Mouse (Mus musculus): Measurements from ENCODE around the gene Icos. TPM values are rescaled to one million over a fixed set of nuclear protein-coding genes. Genes with fewer than 3 reads are reported as not detected.

The Icos gene
- 0.78 and 0.97 TPM in 2 replicates for polyA plus RNA-seq (2012; rRNA removed)

DNA sequence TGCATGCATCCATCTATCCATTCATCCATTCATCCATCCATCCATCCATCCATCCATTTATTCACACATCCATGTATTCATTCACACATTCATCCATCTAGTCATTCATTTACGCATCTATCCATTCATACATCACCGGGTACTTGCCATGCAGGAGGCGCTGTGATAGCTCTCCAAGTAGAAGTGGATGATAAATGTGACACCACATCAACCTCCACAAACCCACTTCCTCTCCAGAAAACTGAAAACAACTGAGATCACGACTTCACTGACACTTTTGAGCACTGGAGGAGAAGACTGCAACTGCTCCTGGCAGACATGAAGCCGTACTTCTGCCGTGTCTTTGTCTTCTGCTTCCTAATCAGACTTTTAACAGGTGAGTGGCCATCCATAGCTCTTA lies at the start of gene Icos:
Gene Icos, plus strand, starts transcription at position 287 of the 400 bp plus-strand sequence.
- no peak for DNase-seq (ENCODE audit: low read depth, low spot score)
- WGBS, result 80% methylated on average over 6 of the region's 6 CpGs

DNA sequence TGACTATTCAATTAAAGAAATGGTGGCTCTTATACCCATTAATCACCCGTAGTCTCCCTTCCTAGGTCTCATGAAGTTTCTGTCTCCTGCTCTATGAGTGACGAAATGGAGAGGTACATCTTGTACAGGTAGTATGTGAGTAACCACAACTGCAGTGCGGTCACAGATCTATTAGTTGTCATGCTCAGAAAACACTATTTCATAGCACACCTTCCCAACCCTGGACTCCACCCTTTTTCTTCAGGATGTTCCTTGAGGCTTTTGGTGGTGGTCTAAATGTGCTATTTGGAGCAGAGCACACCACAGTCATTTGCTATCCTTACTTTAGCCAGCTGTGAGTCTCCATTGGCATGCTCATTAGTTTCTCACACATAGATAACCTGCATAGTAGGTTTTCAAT lies 48.7 kb upstream of the Icos start:
- no peak for DNase-seq (ENCODE audit: low read depth, low spot score)
- WGBS, result 94% methylated on average over 3 of the region's 3 CpGs

DNA sequence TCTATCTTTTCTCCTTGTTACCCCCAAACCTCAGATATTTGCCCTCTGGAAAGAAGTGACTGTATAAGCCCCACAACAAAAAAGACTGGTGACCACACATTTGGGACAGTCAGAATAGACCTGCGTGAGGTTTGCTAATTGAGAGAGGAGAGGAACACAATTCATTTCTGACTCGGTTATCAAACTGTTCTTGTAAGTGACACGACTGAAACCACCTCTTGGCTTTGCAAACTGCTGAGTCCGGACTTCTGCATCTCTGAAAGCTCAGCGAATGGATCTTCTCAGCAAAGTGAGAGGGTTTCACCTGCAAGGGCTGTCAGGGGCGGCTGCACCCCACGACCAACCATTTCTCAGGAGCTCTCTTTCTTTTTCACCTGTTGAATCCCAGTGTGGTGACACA lies 47.3 kb upstream of the Icos start:
- 80% methylated on average over 7 of the region's 7 CpGs for WGBS
- DNase-seq (ENCODE audit: low read depth, low spot score), result no peak

DNA sequence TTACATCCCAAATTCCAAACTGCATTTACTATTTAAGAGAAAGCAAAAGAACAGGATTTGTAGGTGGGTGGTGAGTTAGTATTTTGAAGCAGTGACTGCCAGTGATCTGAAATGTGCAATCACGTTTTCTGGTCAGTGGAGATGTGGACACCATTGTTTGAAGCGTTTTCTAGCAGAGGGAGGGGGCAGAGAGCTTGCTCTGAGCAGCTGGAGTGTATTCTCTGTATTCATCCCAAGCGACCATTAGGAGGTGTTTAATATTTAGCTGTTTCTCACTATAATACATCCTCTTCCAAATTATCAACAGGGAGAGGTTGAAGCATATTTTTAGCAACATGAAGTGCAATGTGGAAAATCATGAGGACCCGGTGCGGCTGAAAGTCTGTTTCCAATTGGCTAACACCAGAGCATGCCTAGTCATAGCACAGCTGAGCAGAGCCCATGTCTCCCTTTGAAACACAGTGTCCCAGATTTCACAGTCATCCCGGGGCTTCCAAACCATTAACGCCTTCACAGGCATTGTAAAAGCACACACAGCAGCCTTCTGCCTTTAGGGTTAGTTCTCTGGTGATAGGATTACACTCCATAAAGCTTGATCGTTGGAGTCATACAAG lies 41.7 kb upstream of the Icos start:
- 46% methylated on average over 8 of the region's 8 CpGs for WGBS

DNA sequence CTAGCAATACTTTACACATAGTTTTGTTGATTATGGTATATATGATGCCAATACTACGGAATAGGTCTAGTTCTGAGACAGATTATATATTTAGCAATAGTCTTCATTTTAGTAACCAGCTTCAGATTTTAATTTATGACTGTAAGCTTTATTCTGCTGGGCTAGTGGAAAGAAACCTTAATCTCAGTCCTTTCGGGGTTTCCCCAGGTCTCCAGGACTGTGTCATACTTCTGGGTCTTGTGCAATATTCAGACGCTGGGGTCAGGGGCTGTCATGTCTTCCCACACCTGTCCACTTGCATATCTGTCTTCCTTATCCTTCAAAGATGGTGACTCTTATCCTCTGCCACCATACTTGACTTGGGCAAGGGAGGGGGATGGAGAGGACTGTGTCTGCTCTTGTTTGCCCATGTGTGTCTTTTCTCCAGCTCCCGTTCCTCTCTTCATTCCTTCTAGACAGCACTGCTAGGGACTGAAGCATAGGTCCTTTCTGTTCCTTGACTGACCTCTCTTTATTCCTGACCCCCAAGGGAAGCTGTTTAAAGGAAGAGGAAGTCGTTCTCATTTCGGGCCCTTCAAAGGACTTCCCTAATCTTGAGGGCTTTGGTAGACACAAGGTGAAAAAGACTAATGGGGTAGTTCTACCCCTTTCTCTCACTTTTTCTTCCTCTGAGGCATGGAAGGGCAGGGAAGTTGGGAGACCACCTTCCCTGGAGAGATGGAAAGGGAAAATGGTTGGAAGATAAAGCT lies 40.6 kb upstream of the Icos start:
- WGBS, result 72% methylated on average over 6 of the region's 6 CpGs
- DNase-seq (ENCODE audit: low read depth, low spot score), result no peak

More for the DNA sequence above, 41.7 kb upstream of the Icos start:
- DNase-seq (ENCODE audit: low read depth, low spot score), result no peak

DNA sequence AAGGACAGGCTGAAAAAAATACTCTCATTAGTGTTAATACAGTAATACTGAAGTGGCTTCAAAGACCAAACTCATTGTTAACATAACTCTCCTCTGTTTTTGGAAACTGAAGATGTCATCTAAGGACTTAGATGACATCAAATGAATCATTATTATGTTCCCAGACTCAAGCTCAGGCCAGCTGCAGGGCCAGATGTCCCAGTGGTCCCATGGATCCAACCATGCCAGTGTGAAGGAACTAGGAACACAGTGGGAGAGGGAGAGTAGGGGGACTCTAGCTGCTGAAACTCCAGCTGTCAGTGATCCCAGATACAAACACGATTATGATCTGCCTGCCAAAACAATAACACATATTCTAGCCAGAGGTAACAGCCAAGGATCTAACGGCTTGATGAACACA lies 39.5 kb upstream of the Icos start:
- no peak for DNase-seq (ENCODE audit: low read depth, low spot score)
- WGBS, result 66% methylated on average over 2 of the region's 2 CpGs

DNA sequence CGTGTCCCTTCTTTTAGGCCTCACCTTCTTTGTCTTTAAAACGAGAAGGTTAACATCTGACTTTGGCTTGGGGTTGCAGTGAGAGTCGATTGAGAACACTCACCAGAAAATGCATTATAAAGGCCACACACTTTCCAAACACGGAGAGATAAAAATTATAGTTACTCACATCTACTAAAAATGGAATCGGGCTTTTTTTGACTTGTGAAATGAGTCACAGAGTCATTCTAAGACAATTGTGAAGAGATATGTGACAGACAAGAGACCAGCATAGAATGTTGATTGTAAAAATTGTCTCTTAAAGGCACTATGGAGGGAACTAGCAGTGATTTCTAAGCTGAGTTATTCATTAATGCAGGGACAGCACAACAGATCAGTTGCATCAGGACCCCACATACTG lies 38.8 kb upstream of the Icos start:
- no peak for DNase-seq (ENCODE audit: low read depth, low spot score)
- 76% methylated on average over 5 of the region's 5 CpGs for WGBS

DNA sequence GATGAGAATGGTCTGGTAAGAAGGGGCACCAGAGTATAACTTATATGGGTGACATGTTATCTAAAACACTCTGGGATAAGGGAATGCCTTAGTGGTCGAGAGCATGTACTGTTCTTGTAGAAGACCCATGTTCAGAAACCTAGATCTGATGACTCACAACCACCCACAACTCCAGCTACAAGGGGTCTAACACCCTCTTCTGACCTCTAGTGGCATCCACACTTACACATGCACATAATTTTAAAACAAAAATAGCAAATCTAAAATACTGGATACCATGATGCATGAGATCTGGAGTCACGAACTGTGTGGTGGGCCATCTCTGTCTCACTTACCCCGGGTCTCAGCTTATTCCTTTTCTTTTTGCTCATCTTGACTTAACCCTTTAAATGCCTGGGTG lies 37.7 kb upstream of the Icos start:
- WGBS, result 72% methylated on average over 3 of the region's 3 CpGs
- DNase-seq (ENCODE audit: low read depth, low spot score), result no peak

DNA sequence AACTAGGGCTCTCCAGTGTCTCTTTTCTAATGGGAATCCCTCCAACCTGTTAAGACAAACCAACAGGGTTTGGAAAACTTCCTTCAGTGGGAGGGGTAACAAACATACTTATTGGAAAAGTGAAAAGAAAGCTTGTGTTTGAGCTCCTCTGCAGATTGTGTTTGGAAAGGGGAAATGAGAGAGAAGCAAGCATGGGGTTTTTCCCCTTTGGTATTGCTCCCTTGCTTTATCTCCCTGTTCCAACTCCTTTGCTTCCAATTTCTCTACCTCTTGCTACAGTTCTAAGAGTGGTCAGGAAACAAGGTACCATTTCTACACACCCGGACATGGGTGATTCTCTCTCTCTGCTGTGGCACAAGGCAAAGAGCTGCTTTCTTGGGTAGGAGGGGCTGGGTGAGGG lies 37.1 kb upstream of the Icos start:
- WGBS, result 76% methylated on average over 1 of the region's 1 CpGs
- no peak for DNase-seq (ENCODE audit: low read depth, low spot score)

DNA sequence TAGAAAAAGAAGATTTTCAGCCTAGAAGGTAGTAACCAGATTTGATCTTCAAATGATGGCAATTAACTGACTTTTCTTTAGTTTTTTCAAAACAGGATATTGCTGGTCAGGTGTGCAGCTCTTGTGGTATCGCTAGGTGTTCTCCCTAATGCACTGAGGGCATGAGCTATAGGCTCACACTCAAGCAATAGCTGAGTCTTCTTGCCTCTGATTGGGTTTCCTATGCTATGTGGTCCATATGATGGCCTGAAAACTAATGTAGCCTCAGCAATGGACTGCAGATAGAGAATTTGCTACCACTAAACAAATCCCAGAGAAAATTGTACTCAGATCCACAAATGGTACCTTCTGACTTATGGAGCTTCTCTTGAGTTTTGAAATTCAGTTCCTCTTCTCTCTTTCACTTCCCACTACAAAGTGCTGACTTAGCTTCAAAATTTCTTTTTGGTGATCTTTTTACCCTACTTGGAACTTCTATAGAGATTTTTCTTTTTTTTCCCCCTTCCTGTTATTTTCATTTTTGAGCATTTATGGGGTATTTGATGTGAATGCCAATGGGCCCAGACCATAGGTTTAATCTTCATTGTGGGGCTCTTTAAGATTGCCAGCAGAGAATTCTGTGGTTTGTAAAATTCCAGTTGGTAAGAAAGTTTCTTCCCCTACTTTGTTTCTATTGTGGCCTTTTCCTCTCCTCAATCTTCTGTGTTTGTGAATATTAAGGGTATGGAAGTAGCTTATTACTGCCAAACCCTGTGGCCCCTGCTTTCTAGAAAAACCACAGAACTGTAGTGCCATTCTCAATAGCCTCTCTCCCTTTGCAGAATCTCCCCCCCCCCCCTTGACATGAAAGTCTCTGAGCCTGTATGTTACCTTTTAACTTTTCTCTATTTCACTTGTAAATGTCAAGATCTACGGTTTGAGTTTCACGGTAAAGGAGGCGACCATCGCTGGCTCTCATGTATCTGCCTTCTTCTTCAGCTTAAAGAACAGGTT lies 36.4 kb upstream of the Icos start:
- 88% methylated on average over 5 of the region's 5 CpGs for WGBS
- no peak for DNase-seq (ENCODE audit: low read depth, low spot score)

DNA sequence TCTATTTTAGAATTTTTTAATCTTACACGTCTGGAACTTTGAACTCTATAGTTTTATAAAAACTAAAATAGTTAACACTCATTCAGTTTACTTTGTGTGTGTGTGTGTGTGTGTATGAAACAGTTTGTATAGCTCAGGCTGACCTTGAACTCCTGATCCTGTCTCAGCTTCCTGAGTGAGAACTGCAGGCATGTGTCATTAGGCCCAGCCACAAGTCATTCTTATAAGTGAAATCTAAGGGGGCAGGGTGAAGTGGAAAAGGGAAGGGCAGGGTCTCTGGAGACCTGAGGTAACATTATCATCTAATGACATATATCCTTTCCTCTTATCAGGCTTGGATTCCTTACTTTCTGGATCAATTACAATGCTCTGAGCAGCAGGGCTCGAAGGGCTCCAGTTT lies 34.8 kb upstream of the Icos start:
- WGBS, result 83% methylated on average over 2 of the region's 2 CpGs
- DNase-seq (ENCODE audit: low read depth, low spot score), result no peak

DNA sequence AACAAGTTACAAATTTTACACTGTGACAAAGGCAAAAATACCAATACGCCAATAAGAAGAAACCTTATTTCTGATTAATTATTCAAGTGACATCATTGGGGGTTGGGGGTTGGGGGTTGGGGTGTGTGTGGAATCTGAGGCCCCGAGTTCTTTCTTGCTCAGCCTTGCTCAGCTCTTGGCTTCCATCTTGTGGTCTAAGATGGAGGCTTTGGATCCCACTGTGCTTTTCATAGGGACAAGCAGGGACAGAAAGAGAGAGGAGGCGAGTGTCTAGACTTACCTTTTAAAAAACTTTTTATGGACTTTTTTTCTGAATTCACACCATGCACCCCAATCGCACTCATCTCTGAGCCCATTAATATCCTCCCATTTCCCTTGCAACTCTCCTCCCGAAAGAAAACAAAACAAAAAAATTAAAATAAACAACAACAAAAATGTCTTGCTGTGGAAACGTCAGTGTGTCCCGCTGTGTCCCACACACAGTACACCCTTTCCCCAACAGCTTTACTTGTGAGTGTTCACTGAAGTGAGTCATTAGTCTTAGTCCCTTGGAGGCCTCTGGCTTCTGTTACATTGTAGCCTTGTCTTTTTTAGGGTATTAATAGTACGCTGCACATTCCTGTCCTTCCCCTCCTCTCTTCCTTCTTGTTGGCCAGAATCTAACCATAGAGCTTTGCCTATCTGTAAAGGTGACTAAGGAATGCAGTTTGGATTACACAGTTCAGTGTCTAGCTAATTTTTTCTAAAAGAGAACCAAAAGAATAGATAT lies 31.9 kb upstream of the Icos start:
- 85% methylated on average over 8 of the region's 8 CpGs for WGBS
- DNase-seq (ENCODE audit: low read depth, low spot score), result no peak

DNA sequence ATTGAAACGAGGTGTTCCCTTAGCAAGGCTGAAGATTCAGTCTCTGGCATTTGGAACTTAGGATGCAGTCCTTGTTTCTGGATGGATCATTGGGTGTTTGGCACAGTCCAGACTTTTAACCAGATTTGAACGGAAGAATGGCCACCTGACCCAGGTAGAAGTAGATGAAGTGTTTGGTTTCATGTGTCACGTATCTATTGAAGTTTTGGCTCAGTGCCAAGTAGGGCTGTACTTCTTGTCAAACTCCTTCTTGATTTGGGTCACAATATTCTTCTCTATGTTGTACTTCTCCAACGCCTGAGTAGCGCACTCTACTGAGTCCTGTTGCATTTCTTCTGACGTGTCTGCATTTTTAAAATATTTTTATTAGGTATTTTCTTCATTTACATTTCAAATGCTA lies 29.6 kb upstream of the Icos start:
- no peak for DNase-seq (ENCODE audit: low read depth, low spot score)
- WGBS, result 69% methylated on average over 6 of the region's 6 CpGs

DNA sequence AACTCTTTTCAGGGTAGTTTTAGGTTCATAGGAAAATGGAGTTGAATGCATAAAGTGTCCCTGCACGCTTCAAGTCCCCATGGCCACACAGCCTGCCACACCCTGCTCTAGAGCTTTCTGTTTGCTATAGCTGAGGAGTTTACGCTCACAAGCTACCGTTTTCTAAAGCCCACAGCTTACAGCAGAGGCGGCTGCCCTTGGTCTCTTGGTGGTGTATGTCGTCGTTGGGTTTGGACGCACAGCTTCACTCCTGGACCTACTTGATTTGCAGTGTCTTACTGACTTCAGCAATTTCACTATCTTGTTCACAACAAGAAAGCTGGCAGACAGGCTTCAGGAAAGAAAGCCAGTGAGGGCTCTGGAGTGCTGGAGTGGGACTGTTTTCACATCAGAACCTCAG lies 24.8 kb upstream of the Icos start:
- 13% methylated on average over 7 of the region's 7 CpGs for WGBS
- DNase-seq (ENCODE audit: low read depth, low spot score), result no peak

DNA sequence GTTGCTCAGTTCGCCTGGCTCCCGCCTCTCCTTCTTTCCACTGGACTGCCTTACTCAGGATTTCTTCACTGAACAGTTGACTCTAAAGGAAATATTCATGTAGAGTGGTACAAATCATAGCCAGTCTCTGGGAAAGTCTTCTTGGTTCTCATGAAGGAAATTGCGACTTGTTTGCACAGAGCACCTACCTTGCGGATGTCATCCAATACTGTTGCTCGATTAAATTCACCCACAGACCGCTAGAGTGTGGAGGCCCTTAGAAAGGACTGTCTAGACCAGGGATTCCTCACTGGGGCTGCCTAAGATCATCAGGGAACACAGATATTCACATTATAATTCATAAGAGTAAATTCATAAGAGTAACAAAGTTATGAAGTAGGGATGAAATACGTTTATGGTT lies 24.0 kb upstream of the Icos start:
- DNase-seq (ENCODE audit: low read depth, low spot score), result no peak
- 83% methylated on average over 7 of the region's 7 CpGs for WGBS

DNA sequence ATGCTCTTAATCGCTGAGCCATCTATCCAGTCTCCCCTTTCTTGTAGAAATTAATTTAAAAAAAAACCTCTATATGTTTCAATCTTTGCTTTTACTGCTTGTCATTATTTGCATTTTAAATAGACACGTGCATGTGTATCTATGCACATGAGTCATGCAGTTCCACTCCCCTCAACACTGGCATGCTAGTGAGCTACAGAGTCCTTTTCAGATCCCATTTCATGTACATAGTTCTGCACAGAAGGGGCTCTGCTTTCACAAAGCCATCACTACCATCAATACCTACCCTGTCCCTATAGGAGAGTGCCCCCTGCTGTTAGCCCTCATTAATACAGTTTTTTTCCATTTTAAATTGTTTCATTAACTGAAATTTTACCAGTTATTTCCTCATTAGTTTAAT lies 23.0 kb upstream of the Icos start:
- DNase-seq (ENCODE audit: low read depth, low spot score), result no peak
- WGBS, result 48% methylated on average over 2 of the region's 2 CpGs

DNA sequence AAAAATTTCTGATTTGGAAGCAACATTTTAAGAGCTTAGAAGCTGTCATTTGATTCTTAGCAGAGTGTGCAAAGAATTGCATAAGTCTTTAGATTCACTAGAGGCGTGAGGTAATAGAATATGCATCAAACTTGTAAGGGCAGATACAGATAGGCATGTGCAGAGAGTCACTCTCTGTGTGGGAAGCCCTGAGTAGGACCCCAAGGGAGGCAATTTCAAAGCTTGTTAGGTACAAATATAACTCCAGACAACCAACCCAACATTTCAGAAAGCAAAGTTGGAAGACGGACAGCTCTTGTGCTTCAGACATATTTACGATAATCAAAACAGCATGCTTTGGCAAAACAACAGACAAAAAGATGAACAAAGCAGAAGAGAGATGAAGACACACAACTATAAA lies 22.5 kb upstream of the Icos start:
- DNase-seq (ENCODE audit: low read depth, low spot score), result no peak
- 94% methylated on average over 3 of the region's 3 CpGs for WGBS

DNA sequence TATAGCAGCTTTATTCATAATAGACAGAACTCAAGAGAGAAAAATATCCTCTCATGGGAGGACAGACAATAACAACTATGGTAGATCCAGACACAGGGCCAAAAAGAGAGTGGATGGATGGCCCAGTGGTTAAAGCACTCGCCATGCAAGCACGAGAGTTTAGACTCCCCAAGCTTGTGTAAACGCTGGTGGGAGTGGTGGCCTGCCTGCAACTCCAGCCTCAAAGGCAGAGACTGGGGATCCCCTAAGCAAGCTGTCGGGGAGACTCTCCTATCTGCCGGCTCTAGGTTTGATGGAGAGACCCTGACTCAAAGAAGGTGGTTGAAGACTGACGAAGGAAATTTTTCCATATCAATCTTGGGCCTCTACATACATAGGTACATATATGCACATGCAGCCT lies 21.5 kb upstream of the Icos start:
- DNase-seq (ENCODE audit: low read depth, low spot score), result no peak
- WGBS, result 80% methylated on average over 6 of the region's 6 CpGs

DNA sequence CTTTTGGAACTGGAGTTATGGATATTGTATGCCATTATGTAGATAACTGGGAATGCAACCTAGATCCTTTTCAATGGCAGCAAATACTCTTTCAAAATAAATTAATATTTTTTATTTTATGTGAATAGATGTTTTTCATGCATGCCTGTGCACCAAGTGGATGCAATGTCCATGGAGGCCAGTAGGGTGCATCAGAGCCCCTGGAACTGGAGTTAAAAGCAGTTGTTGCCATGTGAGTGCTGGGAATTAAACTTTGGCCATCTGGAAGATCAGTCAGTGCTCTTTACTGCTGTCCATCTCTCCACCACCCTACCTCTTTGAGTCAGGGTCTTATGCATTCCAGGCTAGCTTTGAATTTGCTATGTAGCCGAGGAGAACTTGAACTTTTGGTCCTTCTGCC lies 19.4 kb upstream of the Icos start:
- DNase-seq (ENCODE audit: low read depth, low spot score), result no peak
- WGBS, result 87% methylated on average over 1 of the region's 1 CpGs

DNA sequence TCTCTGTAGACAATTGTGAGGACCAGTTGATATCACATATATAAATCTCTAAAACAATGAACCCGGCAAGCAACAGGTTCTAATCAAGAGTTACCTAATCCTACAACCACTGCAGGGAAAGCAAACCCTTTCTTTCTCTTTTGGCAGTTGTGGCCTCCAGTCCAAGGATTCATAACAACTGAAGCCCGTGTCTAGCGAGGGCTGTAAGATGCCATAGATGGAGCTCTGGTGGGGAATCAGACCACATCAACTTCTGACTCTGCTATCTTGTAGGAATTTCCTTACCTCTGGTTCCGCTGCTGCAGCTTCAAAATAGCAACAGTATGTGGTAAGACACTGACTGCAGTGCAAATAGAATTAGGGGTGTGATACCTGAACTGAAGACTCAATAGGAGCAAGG lies 18.5 kb upstream of the Icos start:
- DNase-seq (ENCODE audit: low read depth, low spot score), result no peak
- WGBS, result 65% methylated on average over 4 of the region's 4 CpGs
